Mouse (Mus musculus): ENCODE data around the gene Pus10. TPM values are rescaled to one million over a fixed set of nuclear protein-coding genes. Genes with fewer than 3 reads are reported as not detected.

Gene Pus10
- total and polyA plus RNA-seq, 3 experiments, result 43.4 to 416 (median 52.5) TPM

DNA sequence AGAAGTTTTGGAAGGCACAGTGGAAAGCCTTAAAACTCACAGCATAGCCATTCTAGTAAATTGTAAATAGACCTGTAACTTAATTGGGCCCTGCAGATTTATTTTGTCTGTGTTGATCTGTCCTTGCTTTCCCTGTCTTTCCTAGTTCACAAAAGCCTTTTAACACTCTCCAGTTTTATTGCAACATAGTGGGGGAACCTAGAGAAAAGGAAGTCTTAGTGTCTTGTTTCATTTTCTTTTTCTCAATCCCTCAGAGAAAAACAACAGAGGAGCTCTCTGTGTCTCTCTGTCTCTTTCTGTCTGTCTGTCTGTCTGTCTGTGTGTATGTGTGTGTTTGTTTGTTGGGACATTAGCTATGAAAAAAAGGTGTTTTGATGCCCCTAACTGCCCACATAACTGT is 30.4 kb downstream of the Pus10 start:
- Histone ChIP-seq H3K9ac (ENCODE audit: control insufficient read depth, low read depth, low read length, poor library complexity, severe bottlenecking) (no peak overlapping the region), H3K4me3 (ENCODE audit: control insufficient read depth in 1 of 2, insufficient read depth in 1 of 2, low read depth in 2 of 2, low read length in 2 of 2) (no peak overlapping the region), H3K79me2 (ENCODE audit: control insufficient read depth, insufficient read depth, low read length, poor library complexity) (peaks cover 7% of the 10 kb centered on the region), H3K27me3 (ENCODE audit: control insufficient read depth in 1 of 2, insufficient read depth in 2 of 2, low read length in 2 of 2) (no peaks in the 10 kb centered on the region), H3K36me3 (ENCODE audit: control insufficient read depth in 1 of 2, insufficient read depth in 2 of 2, low read length in 2 of 2) (peaks cover 9 to 20% of the 10 kb centered on the region in 2 experiments), H3K4me1 (ENCODE audit: control insufficient read depth in 1 of 2, insufficient read depth in 2 of 2, low read length in 2 of 2) (peaks cover 2 to 5% of the 10 kb centered on the region in 2 experiments; a peak in 2 of 4 replicates), H3K27ac (ENCODE audit: control insufficient read depth, low read depth, low read length) (no peak overlapping the region), H3K9me3 (replicated peaks; ENCODE audit: insufficient read depth, low read length) (no peaks in the 10 kb centered on the region)
- DNase-seq (ENCODE audit: low read depth, low spot score), result no peak
- TF ChIP-seq CHD1 (IDR thresholded peaks at IDR 0.05; ENCODE audit: low read depth, low read length) (no peak), USF1 (IDR thresholded peaks at IDR 0.05; ENCODE audit: low read depth, low read length) (no peak), SMC3 (IDR thresholded peaks at IDR 0.05; ENCODE audit: low read depth, low read length) (no peak)

DNA sequence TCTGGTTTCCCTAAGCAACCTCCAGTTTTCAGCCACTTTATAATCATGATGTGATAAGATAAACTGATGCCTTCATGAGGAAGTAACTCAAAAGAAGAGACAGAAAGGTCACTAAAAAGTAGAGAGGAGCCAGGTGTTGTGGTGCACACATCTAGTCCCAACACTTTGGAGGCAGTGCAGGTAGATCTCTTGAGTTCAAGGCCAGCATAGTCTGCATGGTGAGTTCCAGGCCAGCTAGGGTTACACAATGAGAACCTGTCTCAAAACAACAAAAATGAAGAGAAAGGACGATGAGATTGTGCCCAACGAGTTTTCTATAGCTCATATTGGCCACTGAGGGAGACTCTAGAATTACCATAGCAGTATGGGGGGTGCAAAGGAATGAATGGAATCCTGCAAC is 33.1 kb downstream of the Pus10 start:
- peaks cover 2 to 5% of the 10 kb centered on the region in 2 experiments; a peak in 2 of 4 replicates for H3K4me1 ChIP-seq (ENCODE audit: control insufficient read depth in 1 of 2, insufficient read depth in 2 of 2, low read length in 2 of 2)
- no peak overlapping the region for H3K9ac ChIP-seq (ENCODE audit: control insufficient read depth, low read depth, low read length, poor library complexity, severe bottlenecking)
- H3K79me2 ChIP-seq (ENCODE audit: control insufficient read depth, insufficient read depth, low read length, poor library complexity), result peaks cover 7% of the 10 kb centered on the region
- H3K27me3 ChIP-seq (ENCODE audit: control insufficient read depth in 1 of 2, insufficient read depth in 2 of 2, low read length in 2 of 2), result no peaks in the 10 kb centered on the region
- peaks cover 18 to 22% of the 10 kb centered on the region in 2 experiments for H3K36me3 ChIP-seq (ENCODE audit: control insufficient read depth in 1 of 2, insufficient read depth in 2 of 2, low read length in 2 of 2)
- no peaks in the 10 kb centered on the region for H3K9me3 ChIP-seq (replicated peaks; ENCODE audit: insufficient read depth, low read length)
- TF ChIP-seq SMC3 (IDR thresholded peaks at IDR 0.05; ENCODE audit: low read depth, low read length) (no peak), GATA1 (IDR thresholded peaks at IDR 0.05; ENCODE audit: low read depth, low read length) (peak; percentile 69)
- H3K4me3 ChIP-seq (ENCODE audit: control insufficient read depth in 1 of 2, insufficient read depth in 1 of 2, low read depth in 2 of 2, low read length in 2 of 2), result no peak overlapping the region
- no peak for DNase-seq (ENCODE audit: low read depth, low spot score)
- no peak overlapping the region for H3K27ac ChIP-seq (ENCODE audit: control insufficient read depth, low read depth, low read length)

DNA sequence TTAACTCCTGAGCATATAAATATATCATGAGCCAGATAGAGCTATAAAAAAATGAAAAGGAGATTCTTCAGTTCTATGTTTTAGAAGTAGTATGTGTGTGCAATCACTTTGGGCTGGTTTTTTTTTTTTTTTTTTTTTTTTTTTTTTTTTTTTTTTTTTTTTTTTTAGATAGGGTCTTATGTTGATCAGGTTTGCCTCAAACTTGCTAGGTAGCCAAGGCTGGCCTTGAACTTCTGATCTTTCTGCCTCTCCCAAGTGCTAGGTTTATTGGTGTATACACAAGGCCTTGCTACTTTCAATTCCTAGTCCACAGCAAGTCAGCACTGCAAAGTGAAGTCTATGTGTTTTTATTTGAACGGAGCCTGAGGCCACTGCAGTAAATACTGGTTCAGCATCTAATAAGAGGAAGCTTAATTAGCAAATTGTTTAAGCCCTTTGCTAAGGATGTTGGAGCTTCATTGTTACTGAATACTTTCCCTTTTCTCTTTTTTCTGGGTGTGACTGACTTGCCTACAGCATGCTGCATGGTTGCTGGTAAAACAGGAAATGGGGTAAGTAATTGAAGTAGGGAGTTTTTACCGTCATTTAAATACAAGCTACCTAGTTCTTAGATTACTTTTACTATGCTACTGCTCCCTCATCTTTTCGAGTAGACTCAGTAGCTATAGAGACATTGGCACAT is 34.1 kb downstream of the Pus10 start:
- Histone ChIP-seq H3K27me3 (ENCODE audit: control insufficient read depth in 1 of 2, insufficient read depth in 2 of 2, low read length in 2 of 2) (no peaks in the 10 kb centered on the region), H3K4me3 (ENCODE audit: control insufficient read depth in 1 of 2, insufficient read depth in 1 of 2, low read depth in 2 of 2, low read length in 2 of 2) (no peak overlapping the region), H3K27ac (ENCODE audit: control insufficient read depth, low read depth, low read length) (no peak overlapping the region), H3K9ac (ENCODE audit: control insufficient read depth, low read depth, low read length, poor library complexity, severe bottlenecking) (no peak overlapping the region), H3K4me1 (ENCODE audit: control insufficient read depth in 1 of 2, insufficient read depth in 2 of 2, low read length in 2 of 2) (peaks cover 2 to 5% of the 10 kb centered on the region in 2 experiments; a peak in 2 of 4 replicates), H3K36me3 (ENCODE audit: control insufficient read depth in 1 of 2, insufficient read depth in 2 of 2, low read length in 2 of 2) (peaks cover 18 to 21% of the 10 kb centered on the region in 2 experiments), H3K9me3 (replicated peaks; ENCODE audit: insufficient read depth, low read length) (no peaks in the 10 kb centered on the region), H3K79me2 (ENCODE audit: control insufficient read depth, insufficient read depth, low read length, poor library complexity) (peaks cover 5% of the 10 kb centered on the region; the same call in 1 of the 2 replicates)
- peak; percentile 17 for DNase-seq (ENCODE audit: low read depth, low spot score)
- TF ChIP-seq SMC3 (IDR thresholded peaks at IDR 0.05; ENCODE audit: low read depth, low read length), result no peak
- TF ChIP-seq SIN3A (IDR thresholded peaks at IDR 0.05; ENCODE audit: low read length), result no peak
- no peak for TF ChIP-seq TAL1 (IDR thresholded peaks at IDR 0.05; ENCODE audit: low read length)
- TF ChIP-seq ZNF384 (IDR thresholded peaks at IDR 0.05; ENCODE audit: low read depth, low read length), result peak; percentile 53
- TF ChIP-seq ZC3H11A (IDR thresholded peaks at IDR 0.05; ENCODE audit: low read depth, low read length), result no peak
- no peak for TF ChIP-seq MAZ (IDR thresholded peaks at IDR 0.05; ENCODE audit: low read depth, low read length)
- TF ChIP-seq NRF1 (IDR thresholded peaks at IDR 0.05; ENCODE audit: insufficient read depth, low read depth, low read length, poor library complexity, severe bottlenecking), result no peak
- no peak for TF ChIP-seq USF1 (IDR thresholded peaks at IDR 0.05; ENCODE audit: low read depth, low read length)

Data from MEL (cell line).